ENCODE assay signal across 8 mouse cellular contexts in genomic region chr6:137142796-137143195, GRCm38 (mm10). TPM values are rescaled to one million over a fixed set of nuclear protein-coding genes. Genes with fewer than 3 reads are reported as not detected.
DNase-seq lines count a peak whose midpoint lies in the region; ATAC-seq lines count a peak whose summit lies in the region.

No protein-coding gene starts in this region.

- H3K27ac ChIP-seq in hindbrain, embryonic 14.5 days, result no peak overlapping the region
- peak overlapping the region; percentile 89 for H3K27ac ChIP-seq in lung, embryonic 15.5 days
- H3K27ac ChIP-seq in stomach, embryonic 15.5 days, result peak overlapping the region; percentile 80

- H3K4me1 ChIP-seq in hindbrain, embryonic 14.5 days (replicated peaks; ENCODE audit: control insufficient read depth, insufficient read depth, low read length), result no peaks in the 10 kb centered on the region
- peaks cover 56% of the 10 kb centered on the region for H3K4me1 ChIP-seq in lung, embryonic 15.5 days
- H3K4me1 ChIP-seq in stomach, embryonic 15.5 days, result peaks cover 22% of the 10 kb centered on the region

- peak overlapping the region; percentile 36 for H3K4me2 ChIP-seq in hindbrain, embryonic 14.5 days (replicated peaks)
- peak overlapping the region; percentile 58 for H3K4me2 ChIP-seq in lung, embryonic 15.5 days
- H3K4me2 ChIP-seq in stomach, embryonic 15.5 days, result peak overlapping the region; percentile 42

- WGBS in hindbrain, embryonic 14.5 days, result 0% methylated on average over 8 of the region's 11 CpGs
- WGBS in lung, embryonic 15.5 days, result under 1% methylated on average over 10 of the region's 11 CpGs
- 1% methylated on average over 8 of the region's 11 CpGs for WGBS in stomach, embryonic 15.5 days

- no peak overlapping the region for H3K4me3 ChIP-seq in hindbrain, embryonic 14.5 days (replicated peaks; ENCODE audit: low read length)
- peak overlapping the region; percentile 30 for H3K4me3 ChIP-seq in lung, embryonic 15.5 days
- H3K4me3 ChIP-seq in stomach, embryonic 15.5 days (replicated peaks), result 0 out of 2 replicates have a peak overlapping the region, but pooled peaks have one; percentile 3

- ATAC-seq in hindbrain, embryonic 14.5 days (ENCODE audit: low FRiP score), result peak; percentile 70; the same call in 1 of the 2 replicates
- peak; percentile 80 for ATAC-seq in lung, embryonic 15.5 days (ENCODE audit: borderline replicate concordance, extremely low read depth, low FRiP score, low TSS enrichment)
- ATAC-seq in stomach, embryonic 15.5 days (ENCODE audit: insufficient read depth, low FRiP score, low read depth), result peak; percentile 72
- ATAC-seq in erythroblast, adult 5-6 weeks (replicated peaks; ENCODE audit: low FRiP score, poor library complexity, severe bottlenecking), result no peak

- H3K9ac ChIP-seq in hindbrain, embryonic 14.5 days, result no peak overlapping the region; the same call in 1 of the 2 replicates
- H3K9ac ChIP-seq in lung, embryonic 15.5 days, result no peak overlapping the region
- no peak overlapping the region for H3K9ac ChIP-seq in stomach, embryonic 15.5 days

- H3K27me3 ChIP-seq in hindbrain, embryonic 14.5 days (ENCODE audit: control insufficient read depth, insufficient read depth, low read length), result no peaks in the 10 kb centered on the region
- H3K27me3 ChIP-seq in lung, embryonic 15.5 days, result no peaks in the 10 kb centered on the region
- no peaks in the 10 kb centered on the region for H3K27me3 ChIP-seq in stomach, embryonic 15.5 days (replicated peaks)

- H3K36me3 ChIP-seq in hindbrain, embryonic 14.5 days (replicated peaks; ENCODE audit: control insufficient read depth, insufficient read depth), result no peaks in the 10 kb centered on the region
- H3K36me3 ChIP-seq in lung, embryonic 15.5 days, result no peaks in the 10 kb centered on the region
- H3K36me3 ChIP-seq in stomach, embryonic 15.5 days, result no peaks in the 10 kb centered on the region

- DNase-seq in thymus, postnatal 4 days, result peak; percentile 15
- DNase-seq in thymus, postnatal 10 days (ENCODE audit: low spot score in 2 of 2), result no peak
- no peak for DNase-seq in hindbrain, embryonic 14.5 days (ENCODE audit: low spot score)
- no peak for DNase-seq in spleen, adult 18-20 months
- no peak for DNase-seq in right cerebral cortex, postnatal 25 days

- 0 out of 2 replicates have a peak, but pooled peaks cover 5% of the 10 kb centered on the region for H3K9me3 ChIP-seq in hindbrain, embryonic 14.5 days (ENCODE audit: control insufficient read depth, low read length)
- H3K9me3 ChIP-seq in lung, embryonic 15.5 days, result no peaks in the 10 kb centered on the region
- H3K9me3 ChIP-seq in stomach, embryonic 15.5 days, result no peaks in the 10 kb centered on the region

RNA-seq across cellular contexts. Expression of gene Rerg, which starts 27.5 kb away (rescaled TPM):
- 6.5 and 8.6 TPM in 2 replicates for polyA plus RNA-seq in hindbrain, embryonic 14.5 days (2014; fragmentation: Nextera tagmentation; extraction: Ambion mirVana)
- polyA plus RNA-seq in lung, embryonic 15.5 days (2015; fragmentation: Nextera tagmentation; extraction: Ambion mirVana), result 20.2 and 21.1 TPM in 2 replicates
- polyA plus RNA-seq in stomach, embryonic 15.5 days (2015; fragmentation: Nextera tagmentation; extraction: Ambion mirVana), result 25.3 and 26.3 TPM in 2 replicates
- 0.42 TPM in 1 of 2 replicates, not detected in the other for total RNA-seq in erythroblast, adult 5-6 weeks (2015; ENCODE audit: low replicate concordance)
- total RNA-seq in erythroblast, adult 5-6 weeks (2017; ENCODE audit: low replicate concordance), result not detected in 2 replicates
